Mouse (Mus musculus) MEL (cell line): Measurements from ENCODE around the gene Mark4. TPM values are rescaled to one million over a fixed set of nuclear protein-coding genes. Genes with fewer than 3 reads are reported as not detected.

Experiments used
- DNase-seq: peaks from one replicate; pipeline ENCODE4 v3.0.0; 2011; ENCODE audit warnings: low read depth, low spot score
- H3K27ac ChIP-seq: 2 replicates; pipeline ENCODE4 v1.5.1; 2012; ENCODE audit warnings: low read depth, mild to moderate bottlenecking, control low read depth, low read length, moderate library complexity; ENCODE audit not compliant: control insufficient read depth
- H3K27me3 ChIP-seq, 2 experiments: fragments of 150-350 bp in 1 of 2; sonication (generic) in 1 of 2; 2 replicates each; pipeline ENCODE4 v1.6.1; 2012; ENCODE audit warnings: low read length in 2 of 2, mild to moderate bottlenecking in 2 of 2, improper control_type of control experiment in 1 of 2, moderate library complexity in 1 of 2; ENCODE audit not compliant: insufficient read depth in 2 of 2, control insufficient read depth in 1 of 2
- H3K36me3 ChIP-seq, 2 experiments: 2 replicates each; pipeline ENCODE4 v1.6.1; 2012 to 2014; ENCODE audit warnings: low read length in 2 of 2, improper control_type of control experiment in 1 of 2, inconsistent platforms in 1 of 2, mild to moderate bottlenecking in 1 of 2; ENCODE audit not compliant: insufficient read depth in 2 of 2, control insufficient read depth in 1 of 2
- H3K4me1 ChIP-seq, 2 experiments: fragments of 150-350 bp in 1 of 2; sonication (generic) in 1 of 2; 2 replicates each; pipeline ENCODE4 v1.6.1; 2012; ENCODE audit warnings: low read length in 2 of 2, improper control_type of control experiment in 1 of 2, mild to moderate bottlenecking in 1 of 2; ENCODE audit not compliant: insufficient read depth in 2 of 2, control insufficient read depth in 1 of 2
- H3K4me3 ChIP-seq, 2 experiments: fragments of 150-350 bp in 1 of 2; sonication (generic) in 1 of 2; 2 replicates each; pipeline ENCODE4 v1.5.1; 2012; ENCODE audit warnings: low read depth in 2 of 2, low read length in 2 of 2, mild to moderate bottlenecking in 2 of 2, moderate library complexity in 2 of 2, control low read depth in 1 of 2, improper control_type of control experiment in 1 of 2; ENCODE audit not compliant: control insufficient read depth in 1 of 2, insufficient read depth in 1 of 2
- H3K79me2 ChIP-seq: 2 replicates; pipeline ENCODE4 v1.6.1; 2012; ENCODE audit warnings: mild to moderate bottlenecking, low read length, moderate library complexity; ENCODE audit not compliant: control insufficient read depth, poor library complexity, insufficient read depth
- H3K9ac ChIP-seq: 2 replicates; pipeline ENCODE4 v1.6.1; 2012; ENCODE audit warnings: low read depth, mild to moderate bottlenecking, control low read depth, low read length, moderate library complexity; ENCODE audit not compliant: control insufficient read depth, poor library complexity, severe bottlenecking
- H3K9me3 ChIP-seq: fragments of 150-350 bp; sonication (generic); replicated peaks from 2 replicates; pipeline ENCODE4 v1.6.1; 2012; ENCODE audit warnings: mild to moderate bottlenecking, low read length, improper control_type of control experiment, moderate library complexity; ENCODE audit not compliant: insufficient read depth
- CHD1 ChIP-seq: IDR thresholded peaks from 2 replicates; pipeline ENCODE4 v1.6.1; 2012; ENCODE audit warnings: low read depth, mild to moderate bottlenecking, inconsistent platforms, low read length, improper control_type of control experiment
- E2F4 ChIP-seq: IDR thresholded peaks from 2 replicates; pipeline ENCODE4 v1.6.1; 2011; ENCODE audit warnings: low read depth, low read length, improper control_type of control experiment, borderline replicate concordance
- ELF1 ChIP-seq: IDR thresholded peaks from 2 replicates; pipeline ENCODE4 v1.6.1; 2014; ENCODE audit warnings: low read depth, mild to moderate bottlenecking, inconsistent platforms, low read length, improper control_type of control experiment, moderate library complexity
- KAT2A ChIP-seq: conservative IDR thresholded peaks from 2 replicates; pipeline ENCODE4 v1.6.1; 2012; ENCODE audit warnings: low read depth, low read length, improper control_type of control experiment, inconsistent platforms
- MAFK ChIP-seq: IDR thresholded peaks from 2 replicates; pipeline ENCODE4 v1.6.1; 2011; ENCODE audit warnings: low read depth, mild to moderate bottlenecking, low read length, improper control_type of control experiment, borderline replicate concordance
- MYB ChIP-seq: IDR thresholded peaks from 2 replicates; pipeline ENCODE4 v1.6.1; 2011; ENCODE audit warnings: mild to moderate bottlenecking, low read depth, low read length, improper control_type of control experiment
- NELFE ChIP-seq: IDR thresholded peaks from 2 replicates; pipeline ENCODE4 v1.6.1; 2011; ENCODE audit warnings: low read depth, low read length, improper control_type of control experiment
- NRF1 ChIP-seq: IDR thresholded peaks from 2 replicates; pipeline ENCODE4 v1.6.1; 2014; ENCODE audit warnings: low read depth, mild to moderate bottlenecking, inconsistent platforms, low read length, improper control_type of control experiment, moderate library complexity; ENCODE audit not compliant: poor library complexity, insufficient read depth, severe bottlenecking
- POLR2A ChIP-seq, 2 experiments: IDR thresholded peaks; 2 replicates each; pipeline ENCODE4 v1.6.1; 2011 to 2012; ENCODE audit warnings: low read length in 2 of 2, mild to moderate bottlenecking in 2 of 2, control low read depth in 1 of 2, improper control_type of control experiment in 1 of 2, low read depth in 1 of 2, moderate library complexity in 1 of 2; ENCODE audit not compliant: control insufficient read depth in 1 of 2, insufficient read depth in 1 of 2, poor library complexity in 1 of 2
- POLR2AphosphoS2 ChIP-seq: IDR thresholded peaks from 2 replicates; pipeline ENCODE4 v1.6.1; 2011; ENCODE audit warnings: low read length, improper control_type of control experiment
- SIN3A ChIP-seq: IDR thresholded peaks from 2 replicates; pipeline ENCODE4 v1.6.1; 2012; ENCODE audit warnings: low read length, improper control_type of control experiment, inconsistent platforms
- SMC3 ChIP-seq: IDR thresholded peaks from 2 replicates; pipeline ENCODE4 v1.6.1; 2011; ENCODE audit warnings: low read depth, low read length, improper control_type of control experiment
- TAL1 ChIP-seq: IDR thresholded peaks from 2 replicates; pipeline ENCODE4 v1.6.1; 2012; ENCODE audit warnings: mild to moderate bottlenecking, inconsistent platforms, low read length, moderate library complexity, mixed read lengths
- TBP ChIP-seq: IDR thresholded peaks from 2 replicates; pipeline ENCODE4 v1.8.0; 2011; ENCODE audit warnings: low read depth, low read length, improper control_type of control experiment
- TCF12 ChIP-seq: IDR thresholded peaks from 2 replicates; pipeline ENCODE4 v1.6.1; 2014; ENCODE audit warnings: low read depth, mild to moderate bottlenecking, inconsistent platforms, low read length, improper control_type of control experiment, moderate library complexity
- UBTF ChIP-seq: IDR thresholded peaks from 2 replicates; pipeline ENCODE4 v1.6.1; 2012; ENCODE audit warnings: low read depth, mild to moderate bottlenecking, inconsistent platforms, low read length, improper control_type of control experiment, moderate library complexity, borderline replicate concordance; ENCODE audit not compliant: insufficient read depth
- USF2 ChIP-seq, 2 experiments: IDR thresholded peaks; 2 replicates each; pipeline ENCODE4 v1.6.1; 2011 to 2012; ENCODE audit warnings: improper control_type of control experiment in 2 of 2, low read length in 2 of 2, borderline replicate concordance in 1 of 2, inconsistent platforms in 1 of 2, low read depth in 1 of 2, mild to moderate bottlenecking in 1 of 2; ENCODE audit not compliant: insufficient read depth in 1 of 2
- ZC3H11A ChIP-seq: IDR thresholded peaks from 2 replicates; pipeline ENCODE4 v1.6.1; 2012; ENCODE audit warnings: low read depth, mild to moderate bottlenecking, inconsistent platforms, low read length, improper control_type of control experiment
- polyA plus RNA-seq, 2 experiments: library from polyadenylated mRNA; stranded (reverse) in 1 of 2; unstranded in 1 of 2; fragments of >175 nt in 1 of 2; fragments of >200 nt in 1 of 2; gene quantifications; 2 replicates each; pipeline versions ENCODE4 v1.2.1 to v1.2.4; 2012; ENCODE audit warnings: low replicate concordance in 2 of 2, low read depth in 1 of 2; ENCODE audit not compliant: insufficient read length in 2 of 2, insufficient read depth in 1 of 2, missing spikeins in 1 of 2
- total RNA-seq: library from RNA; depleted of rRNA; stranded (reverse); fragments of 300-350 nt; gene quantifications from 2 replicates; pipeline ENCODE4 v1.2.3, GENCODE M21; 2012

Mark4 gene
- total and polyA plus RNA-seq, 3 experiments = 4.7 to 18.5 TPM; not detected in 1

- Histone ChIP-seq H3K9me3 (no peaks in the 10 kb centered on the region), H3K36me3 (peaks cover 0 to 4% of the 10 kb centered on the region in 2 experiments; a peak in 1 of 4 replicates), H3K4me3 (no peak overlapping the region), H3K79me2 (peaks cover 7% of the 10 kb centered on the region), H3K9ac (no peak overlapping the region), H3K27ac (no peak overlapping the region), H3K4me1 (0 out of 4 replicates have a peak, but pooled peaks cover 0 to 8% of the 10 kb centered on the region in 2 experiments), H3K27me3 (no peaks in the 10 kb centered on the region)
- no peak for DNase-seq
- TF ChIP-seq KAT2A (no peak), NELFE (no peak), MAFK (no peak), TCF12 (no peak), ZC3H11A (no peak), ELF1 (no peak), USF2 (IDR thresholded peaks at IDR 0.05; ENCODE audit: borderline replicate concordance in 1 of 2, insufficient read depth in 1 of 2, low read depth in 1 of 2, low read length in 2 of 2) (no peak), TAL1 (no peak), POLR2A (IDR thresholded peaks at IDR 0.05; ENCODE audit: control insufficient read depth in 1 of 2, insufficient read depth in 1 of 2, low read depth in 1 of 2, low read length in 2 of 2, poor library complexity in 1 of 2) (no peak), SMC3 (no peak), CHD1 (no peak), NRF1 (no peak)
These were observed 3.4 kb downstream of the Mark4 start for GRCm38 (mm10) chr7:19455186-19455585.

GRCm38 (mm10) chr7:19449165-19449564 lies 9.5 kb downstream of the Mark4 start:
- H3K9me3 ChIP-seq = no peaks in the 10 kb centered on the region
- DNase-seq = no peak
- no peak overlapping the region for H3K27ac ChIP-seq
- no peaks in the 10 kb centered on the region for H3K36me3 ChIP-seq
- no peaks in the 10 kb centered on the region for H3K4me1 ChIP-seq
- no peaks in the 10 kb centered on the region for H3K27me3 ChIP-seq
- no peak for TF ChIP-seq NELFE
- TF ChIP-seq UBTF = no peak
- no peak for TF ChIP-seq NRF1
- no peak for TF ChIP-seq POLR2AphosphoS2
- no peak for TF ChIP-seq TCF12
- no peak for TF ChIP-seq MYB
- TF ChIP-seq ELF1 = no peak
- no peak for TF ChIP-seq TBP
- TF ChIP-seq E2F4 = no peak
- TF ChIP-seq KAT2A = no peak
- TF ChIP-seq SIN3A = no peak
- TF ChIP-seq, all 39 proteins: peak for 0
- Histone ChIP-seq H3K79me2 (no peaks in the 10 kb centered on the region), H3K4me3 (no peak overlapping the region), H3K9ac (no peak overlapping the region)
